Mouse (Mus musculus) gastrocnemius, postnatal 10 days (tissue): ENCODE measurements around the gene Pdcd7. TPM values are rescaled to one million over a fixed set of nuclear protein-coding genes. Genes with fewer than 3 reads are reported as not detected.

Source experiments
- DNase-seq: peaks from one replicate; pipeline ENCODE4 v3.0.0; 2021; ENCODE audit warnings: mixed read lengths
- total RNA-seq, 2 experiments: library from RNA; stranded (reverse); gene quantifications; 2 replicates each; pipeline ENCODE4 v1.2.3; 2021

Pdcd7 gene
- total RNA-seq, 2 experiments from 2014 or later: 11.2 to 13.9 TPM

GRCm38 (mm10) chr9:65394360-65394759 is 48.5 kb downstream of the Pdcd7 start:
- DNase-seq: no peak

GRCm38 (mm10) chr9:65398279-65398678 is 52.4 kb downstream of the Pdcd7 start, which contains the start of gene Rasl12:
Gene Rasl12 (plus strand): TSS chr9:65398506.
- DNase-seq: peak; percentile 77

- DNase-seq: no peak
These were observed 54.0 kb downstream of the Pdcd7 start for GRCm38 (mm10) chr9:65399934-65400333.

- DNase-seq: peak; percentile 78
These were observed 58.7 kb downstream of the Pdcd7 start for GRCm38 (mm10) chr9:65404331-65405183.

GRCm38 (mm10) chr9:65405184-65405449 is 59.2 kb downstream of the Pdcd7 start:
- DNase-seq: no peak

GRCm38 (mm10) chr9:65407327-65407726 is 61.4 kb downstream of the Pdcd7 start:
- DNase-seq: no peak

GRCm38 (mm10) chr9:65407861-65408260 is 62.0 kb downstream of the Pdcd7 start:
- no peak for DNase-seq

GRCm38 (mm10) chr9:65408871-65409295 is 63.0 kb downstream of the Pdcd7 start:
- DNase-seq: no peak

Other genes with a start within 250 kb of the Pdcd7 start
- 10 to 100 TPM; 60.4 to 79.2 TPM for gene Igdcc4, start 244.6 kb upstream of the Pdcd7 start, total RNA-seq
- under 1 TPM; 0.59 to 0.65 TPM for gene Igdcc3, start 204.9 kb upstream of the Pdcd7 start, total RNA-seq
- 1 to 10 TPM; 6.6 to 8.1 TPM for gene Parp16, start 150.8 kb upstream of the Pdcd7 start, total RNA-seq
- gene Cilp, start 80.9 kb upstream of the Pdcd7 start, total RNA-seq: 100 to 1,000 TPM; 101 to 103 TPM
- 10 to 100 TPM; 61.8 to 64.5 TPM for gene Clpx, start 51.8 kb upstream of the Pdcd7 start, total RNA-seq
- 1 to 10 TPM in 1 of 2 experiments, under 1 TPM in 1; 0.52 to 1.1 TPM for gene Ubap1l, start 14.9 kb downstream of the Pdcd7 start, total RNA-seq
- gene Kbtbd13, start 45.5 kb downstream of the Pdcd7 start, total RNA-seq: 10 to 100 TPM in 1 of 2 experiments, 1 to 10 TPM in 1; 8.9 to 10.7 TPM
- gene Rasl12, start 52.4 kb downstream of the Pdcd7 start, total RNA-seq: 10 to 100 TPM in 1 of 2 experiments, 1 to 10 TPM in 1; 7.2 to 11.5 TPM
- gene Slc51b, start 76.9 kb downstream of the Pdcd7 start, total RNA-seq: not detected
- 1 to 10 TPM; 6.6 to 7.1 TPM for gene Mtfmt, start 89.7 kb downstream of the Pdcd7 start, total RNA-seq
- gene Spg21, start 114.8 kb downstream of the Pdcd7 start, total RNA-seq: 10 to 100 TPM; 48.1 to 59.8 TPM
- gene Ankdd1a, start 174.1 kb downstream of the Pdcd7 start, total RNA-seq: not detected
- 10 to 100 TPM; 11.4 to 17.3 TPM for gene Plekho2, start 233.9 kb downstream of the Pdcd7 start, total RNA-seq
- gene Pif1, start 241.1 kb downstream of the Pdcd7 start, total RNA-seq: 1 to 10 TPM in 1 of 2 experiments, under 1 TPM in 1; 0.92 to 1.4 TPM